Mouse (Mus musculus) thymus, adult 2 months (tissue): ENCODE measurements around the gene Mrpl34. TPM values are rescaled to one million over a fixed set of nuclear protein-coding genes. Genes with fewer than 3 reads are reported as not detected.

Source experiments
- DNase-seq: peaks from one replicate; pipeline ENCODE4 v3.0.0; 2021
- H3K27ac ChIP-seq: fragments of 200-500 bp; 2 replicates; pipeline ENCODE4 v1.5.1; 2012; ENCODE audit warnings: low read length, control low read depth; ENCODE audit not compliant: control insufficient read depth, insufficient read depth
- H3K27me3 ChIP-seq: fragments of 200-500 bp; 2 replicates; pipeline ENCODE4 v1.6.1; 2012; ENCODE audit warnings: mild to moderate bottlenecking, low read length, moderate library complexity, mixed read lengths; ENCODE audit not compliant: control insufficient read depth, insufficient read depth
- H3K36me3 ChIP-seq: fragments of 200-500 bp; 2 replicates; pipeline ENCODE4 v1.6.1; 2012; ENCODE audit warnings: mild to moderate bottlenecking, low read length, moderate library complexity; ENCODE audit not compliant: control insufficient read depth, insufficient read depth
- H3K4me1 ChIP-seq: fragments of 200-500 bp; replicated peaks from 2 replicates; pipeline ENCODE4 v1.6.1; 2012; ENCODE audit warnings: low read length; ENCODE audit not compliant: control insufficient read depth, insufficient read depth
- H3K4me3 ChIP-seq: fragments of 200-500 bp; 2 replicates; pipeline ENCODE4 v1.5.1; 2012; ENCODE audit warnings: mild to moderate bottlenecking, low read length, control low read depth, moderate library complexity; ENCODE audit not compliant: control insufficient read depth, insufficient read depth
- CTCF ChIP-seq: fragments of 200-500 bp; IDR thresholded peaks from 2 replicates; pipeline ENCODE4 v1.5.1; 2012; ENCODE audit warnings: mild to moderate bottlenecking, control low read depth, low read length, moderate library complexity, borderline replicate concordance; ENCODE audit not compliant: control insufficient read depth, poor library complexity, insufficient read depth; ENCODE audit errors: extremely low read depth
- POLR2A ChIP-seq: fragments of 200-500 bp; IDR thresholded peaks from 2 replicates; pipeline ENCODE4 v1.6.1; 2012; ENCODE audit warnings: mild to moderate bottlenecking, low read length, control low read depth, moderate library complexity; ENCODE audit not compliant: control insufficient read depth, poor library complexity, insufficient read depth; ENCODE audit errors: extremely low read depth
- WGBS: fragments of 180-500 bp; shearing (Covaris S2); methylation state at CpG from one replicate; pipeline ENCODE4 v1.1.7; 2018; 5-methylcytosine and 5-hydroxymethylcytosine counted together
- polyA plus RNA-seq: library from polyadenylated mRNA; depleted of rRNA; stranded (reverse); fragments of >200 nt; gene quantifications from 2 replicates; pipeline ENCODE4 v1.2.3, GENCODE M21; 2012

The Mrpl34 gene
- polyA plus RNA-seq, 1 experiment, result 125 TPM

GRCm38 (mm10) chr8:71504349-71504748, 39.6 kb downstream of the Mrpl34 start:
- H3K4me3 ChIP-seq, result no peak overlapping the region
- H3K27me3 ChIP-seq, result no peaks in the 10 kb centered on the region
- no peak for DNase-seq
- no peak overlapping the region for H3K27ac ChIP-seq
- no peak for TF ChIP-seq CTCF
- no peak for TF ChIP-seq POLR2A
- 94% methylated on average over 4 of the region's 4 CpGs for WGBS
- no peaks in the 10 kb centered on the region for H3K36me3 ChIP-seq
- H3K4me1 ChIP-seq, result peaks cover 8% of the 10 kb centered on the region

GRCm38 (mm10) chr8:71505326-71505725, 40.6 kb downstream of the Mrpl34 start:
- no peak overlapping the region for H3K4me3 ChIP-seq
- TF ChIP-seq CTCF (no peak), POLR2A (no peak)
- no peaks in the 10 kb centered on the region for H3K36me3 ChIP-seq
- no peaks in the 10 kb centered on the region for H3K27me3 ChIP-seq
- DNase-seq, result no peak
- no peak overlapping the region for H3K27ac ChIP-seq
- WGBS, result 92% methylated on average over 4 of the region's 4 CpGs
- H3K4me1 ChIP-seq, result peaks cover 8% of the 10 kb centered on the region

GRCm38 (mm10) chr8:71505979-71506378, 41.2 kb downstream of the Mrpl34 start:
- WGBS, result 96% methylated on average over 4 of the region's 4 CpGs
- H3K4me3 ChIP-seq, result no peak overlapping the region
- H3K27ac ChIP-seq, result no peak overlapping the region
- H3K4me1 ChIP-seq, result peaks cover 8% of the 10 kb centered on the region
- no peaks in the 10 kb centered on the region for H3K36me3 ChIP-seq
- no peak for DNase-seq
- no peaks in the 10 kb centered on the region; the same call in 1 of the 2 replicates for H3K27me3 ChIP-seq
- TF ChIP-seq POLR2A, result no peak

- H3K27ac ChIP-seq, result no peak overlapping the region
- H3K4me1 ChIP-seq, result peaks cover 8% of the 10 kb centered on the region
- H3K27me3 ChIP-seq, result peaks cover 3% of the 10 kb centered on the region; the same call in 1 of the 2 replicates
- WGBS, result 1% methylated on average over 61 of the region's 61 CpGs
- TF ChIP-seq CTCF (no peak), POLR2A (no peak)
- peak overlapping the region; percentile 7; the same call in 1 of the 2 replicates for H3K4me3 ChIP-seq
- DNase-seq, result peak; percentile 37
- no peaks in the 10 kb centered on the region for H3K36me3 ChIP-seq
Measured at GRCm38 (mm10) chr8:71507589-71508104, 42.9 kb downstream of the Mrpl34 start.

- Histone ChIP-seq H3K36me3 (no peaks in the 10 kb centered on the region), H3K27me3 (peaks cover 3% of the 10 kb centered on the region; the same call in 1 of the 2 replicates), H3K4me1 (peaks cover 8% of the 10 kb centered on the region), H3K4me3 (no peak overlapping the region), H3K27ac (no peak overlapping the region)
- DNase-seq, result no peak
- no peak for TF ChIP-seq POLR2A
- TF ChIP-seq CTCF, result no peak
- WGBS, result 84% methylated on average over 2 of the region's 2 CpGs
Measured at GRCm38 (mm10) chr8:71509316-71509715, 44.6 kb downstream of the Mrpl34 start.

GRCm38 (mm10) chr8:71511644-71512043, 46.9 kb downstream of the Mrpl34 start, which contains the start of gene Plvap:
Plvap (minus strand) TSS chr8:71511752.
- no peak within 1 kb of the TSS for H3K27ac ChIP-seq
- no peak for DNase-seq

GRCm38 (mm10) chr8:71513018-71513754, 48.4 kb downstream of the Mrpl34 start:
- no peaks in the 10 kb centered on the region for H3K36me3 ChIP-seq
- 37% methylated on average over 15 of the region's 15 CpGs for WGBS
- no peak overlapping the region for H3K4me3 ChIP-seq
- H3K27me3 ChIP-seq, result peaks cover 3% of the 10 kb centered on the region; the same call in 1 of the 2 replicates
- DNase-seq, result no peak
- TF ChIP-seq CTCF (no peak), POLR2A (no peak)
- H3K4me1 ChIP-seq, result no peaks in the 10 kb centered on the region
- H3K27ac ChIP-seq, result no peak overlapping the region

More at GRCm38 (mm10) chr8:71511644-71512043, 46.9 kb downstream of the Mrpl34 start, which contains the start of gene Plvap:
- TF ChIP-seq CTCF (no peak), POLR2A (no peak)
- H3K4me1 ChIP-seq, result peaks cover 8% of the 10 kb centered on the region
- WGBS, result 7% methylated on average over 14 of the region's 14 CpGs
- H3K36me3 ChIP-seq, result no peaks in the 10 kb centered on the region
- no peak within 1 kb of the TSS for H3K4me3 ChIP-seq
- peaks cover 3% of the 10 kb centered on the region; the same call in 1 of the 2 replicates for H3K27me3 ChIP-seq
